Mouse (Mus musculus) hindbrain, embryonic 10.5 days (tissue): ENCODE data around the gene Slc47a2. TPM values are rescaled to one million over a fixed set of nuclear protein-coding genes. Genes with fewer than 3 reads are reported as not detected.

Experiments
- DNase-seq: peaks from one replicate; pipeline ENCODE4 v3.0.0-alpha.2; 2017; ENCODE audit warnings: low spot score
- H3K27ac ChIP-seq: fragments of 300-500 bp; sonication (generic); 2 replicates; pipeline ENCODE4 v1.5.1; 2016; ENCODE audit warnings: mild to moderate bottlenecking, moderate library complexity
- H3K27me3 ChIP-seq: fragments of 300-500 bp; sonication (generic); 2 replicates; pipeline ENCODE4 v1.6.1; 2016; ENCODE audit warnings: mild to moderate bottlenecking; ENCODE audit not compliant: poor library complexity, insufficient read depth, severe bottlenecking
- H3K36me3 ChIP-seq: fragments of 300-500 bp; sonication (generic); 2 replicates; pipeline ENCODE4 v1.6.1; 2016; ENCODE audit warnings: mild to moderate bottlenecking, moderate library complexity
- H3K4me1 ChIP-seq: fragments of 300-500 bp; sonication (generic); replicated peaks from 2 replicates; pipeline ENCODE4 v1.6.1; 2016; ENCODE audit warnings: mild to moderate bottlenecking
- H3K4me3 ChIP-seq: fragments of 300-500 bp; sonication (generic); 2 replicates; pipeline ENCODE4 v1.5.1; 2016; ENCODE audit warnings: mild to moderate bottlenecking, moderate library complexity
- H3K9me3 ChIP-seq: fragments of 300-500 bp; sonication (generic); 2 replicates; pipeline ENCODE4 v1.6.1; 2016; ENCODE audit warnings: mild to moderate bottlenecking, moderate library complexity
- WGBS: fragments of 180-500 bp; shearing (Covaris S2); methylation state at CpG from one replicate; pipeline ENCODE4 v1.1.7; 2016; 5-methylcytosine and 5-hydroxymethylcytosine counted together
- polyA plus RNA-seq: library from polyadenylated mRNA; unstranded; fragments of >200 nt; fragmentation: Nextera tagmentation; extraction: Ambion mirVana; gene quantifications from 2 replicates; pipeline ENCODE4 v1.2.1, GENCODE M21; 2016

Slc47a2 gene
- polyA plus RNA-seq, 1 experiment from 2014 or later = not detected

DNA sequence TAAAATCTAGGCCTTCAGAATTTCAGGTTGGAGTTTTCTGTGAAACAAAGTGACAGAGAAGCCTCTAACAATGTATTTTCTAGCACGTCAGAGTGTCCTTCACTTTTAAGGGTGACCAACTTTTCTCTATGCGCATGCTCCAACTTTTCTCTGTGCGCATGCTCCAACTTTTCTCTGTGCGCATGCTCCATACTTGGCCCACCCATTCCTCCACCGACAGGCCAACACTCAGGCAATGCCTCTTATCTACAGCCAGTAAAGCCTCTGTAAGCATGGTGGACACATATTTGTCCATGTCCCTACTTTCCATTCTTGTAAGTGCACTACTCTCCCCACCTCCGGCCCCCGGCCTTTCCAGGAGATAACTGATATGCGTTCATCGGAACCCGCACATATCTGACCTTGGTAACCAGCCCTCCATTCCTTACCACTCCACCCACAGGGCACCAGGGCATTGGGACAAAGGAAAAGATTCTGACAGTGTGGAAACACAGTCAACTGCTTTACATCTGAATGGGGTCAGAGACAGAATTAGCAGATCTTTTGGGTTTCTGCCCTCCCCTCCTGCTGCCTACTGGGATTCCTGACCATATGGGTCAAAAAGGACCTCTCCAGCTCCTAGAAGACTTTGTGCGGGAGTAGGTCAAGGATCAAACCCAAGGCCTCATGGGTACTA is 19.0 kb upstream of the Slc47a2 start:
- Histone ChIP-seq H3K27me3 (no peaks in the 10 kb centered on the region), H3K27ac (no peak overlapping the region), H3K4me1 (peaks cover 5% of the 10 kb centered on the region; the same call in 1 of the 2 replicates), H3K4me3 (no peak overlapping the region), H3K36me3 (no peaks in the 10 kb centered on the region), H3K9me3 (no peaks in the 10 kb centered on the region)
- 84% methylated on average over 11 of the region's 11 CpGs for WGBS
- DNase-seq = no peak

DNA sequence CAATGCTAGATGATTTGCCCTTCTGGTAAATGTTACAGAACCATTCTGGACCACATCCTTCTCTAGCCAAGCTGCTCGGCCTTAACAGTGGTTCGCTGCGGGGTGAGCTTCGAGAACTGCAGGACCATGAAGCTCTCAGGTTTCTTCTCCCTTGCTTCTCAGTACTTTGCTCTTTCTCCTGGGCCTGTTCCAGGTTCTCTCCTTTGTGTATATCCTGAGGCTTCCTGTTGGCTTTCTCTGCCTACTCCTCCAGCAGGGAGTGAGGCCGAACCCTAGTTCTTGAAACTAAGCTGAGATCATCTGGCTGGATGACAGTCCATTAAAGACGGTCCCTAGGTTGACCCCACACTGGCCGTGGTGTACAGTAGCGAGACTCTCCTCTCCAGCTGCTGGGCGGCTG is 13.9 kb upstream of the Slc47a2 start:
- Histone ChIP-seq H3K4me1 (peaks cover 4% of the 10 kb centered on the region; the same call in 1 of the 2 replicates), H3K27ac (no peak overlapping the region), H3K36me3 (no peaks in the 10 kb centered on the region), H3K9me3 (no peaks in the 10 kb centered on the region), H3K27me3 (no peaks in the 10 kb centered on the region), H3K4me3 (no peak overlapping the region)
- 90% methylated on average over 9 of the region's 9 CpGs for WGBS
- no peak for DNase-seq

DNA sequence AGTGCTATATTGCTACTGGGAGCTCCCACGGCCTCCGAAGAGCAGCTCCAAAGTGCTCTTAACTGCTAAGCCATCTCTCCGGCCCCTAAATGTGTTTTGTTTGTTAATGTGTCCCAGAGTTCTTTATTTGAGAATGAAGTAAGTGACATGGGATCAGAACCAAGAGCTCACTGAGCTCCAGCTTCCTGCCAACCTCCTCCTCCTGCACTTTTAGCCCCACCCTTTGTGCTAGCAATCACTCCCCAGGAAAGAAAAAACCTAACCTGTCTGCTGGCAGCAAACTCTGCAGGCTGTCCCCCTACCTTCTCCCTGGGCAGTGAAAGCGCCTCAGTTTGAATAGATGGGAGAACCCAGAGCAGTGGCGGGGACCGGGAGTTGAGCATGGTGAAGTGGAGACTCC is 13.5 kb upstream of the Slc47a2 start:
- no peaks in the 10 kb centered on the region for H3K9me3 ChIP-seq
- no peak overlapping the region for H3K27ac ChIP-seq
- 0 out of 2 replicates have a peak, but pooled peaks cover 3% of the 10 kb centered on the region for H3K4me1 ChIP-seq
- H3K27me3 ChIP-seq = no peaks in the 10 kb centered on the region
- H3K36me3 ChIP-seq = no peaks in the 10 kb centered on the region
- DNase-seq = no peak
- no peak overlapping the region for H3K4me3 ChIP-seq
- 74% methylated on average over 6 of the region's 6 CpGs for WGBS

DNA sequence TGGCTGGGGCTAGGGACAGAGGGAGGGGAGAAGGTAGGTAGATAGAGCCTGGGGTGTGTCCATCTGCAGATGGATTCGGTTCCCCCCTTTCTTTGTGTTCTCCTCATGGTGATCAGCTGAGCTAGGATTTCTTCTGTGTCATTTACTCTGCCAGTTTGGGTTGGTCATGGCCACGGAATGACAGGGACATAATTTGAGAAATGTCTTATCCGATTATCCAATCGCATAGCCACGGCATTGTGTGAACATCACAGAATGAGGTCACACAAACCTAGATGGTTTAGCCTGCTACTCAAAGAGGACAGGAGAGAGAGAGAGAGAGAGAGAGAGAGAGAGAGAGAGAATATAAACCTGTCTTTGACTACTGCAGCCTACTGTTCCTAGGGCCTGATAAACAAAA is 12.7 kb upstream of the Slc47a2 start:
- no peak overlapping the region for H3K4me3 ChIP-seq
- H3K36me3 ChIP-seq = no peaks in the 10 kb centered on the region
- 88% methylated on average over 5 of the region's 5 CpGs for whole genome bisulfite sequencing

DNA sequence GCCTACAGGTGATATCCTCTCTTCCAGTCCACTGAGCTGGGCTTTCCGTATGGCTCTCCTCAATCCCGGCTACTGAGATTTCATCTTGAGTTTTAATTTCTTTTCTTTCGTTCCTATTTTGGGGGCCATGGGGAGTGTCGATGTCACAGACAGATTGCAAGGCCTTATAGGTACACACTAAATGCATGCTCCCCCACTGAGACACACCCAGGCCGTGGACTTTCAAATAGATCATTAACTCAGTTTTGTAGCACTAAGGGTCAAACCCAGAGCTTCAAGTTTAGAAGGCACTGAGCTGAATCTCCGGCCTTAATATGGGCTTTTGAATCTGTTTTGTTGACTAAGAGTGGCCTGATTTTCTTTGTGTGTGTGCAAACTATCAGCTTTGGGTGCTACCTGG is 11.7 kb upstream of the Slc47a2 start:
- H3K27ac ChIP-seq = no peak overlapping the region
- no peaks in the 10 kb centered on the region for H3K9me3 ChIP-seq
- 82% methylated on average over 6 of the region's 6 CpGs for WGBS
- no peaks in the 10 kb centered on the region for H3K27me3 ChIP-seq
- H3K36me3 ChIP-seq = no peaks in the 10 kb centered on the region
- no peak overlapping the region for H3K4me3 ChIP-seq
- DNase-seq = no peak
- 0 out of 2 replicates have a peak, but pooled peaks cover 3% of the 10 kb centered on the region for H3K4me1 ChIP-seq

More for the DNA sequence above, 12.7 kb upstream of the Slc47a2 start:
- DNase-seq = no peak
- Histone ChIP-seq H3K27me3 (no peaks in the 10 kb centered on the region), H3K27ac (no peak overlapping the region), H3K9me3 (no peaks in the 10 kb centered on the region), H3K4me1 (0 out of 2 replicates have a peak, but pooled peaks cover 3% of the 10 kb centered on the region)

GRCm38 (mm10) chr11:61353038-61353437 is 10.4 kb upstream of the Slc47a2 start:
- no peaks in the 10 kb centered on the region for H3K36me3 ChIP-seq
- 0 out of 2 replicates have a peak, but pooled peaks cover 3% of the 10 kb centered on the region for H3K4me1 ChIP-seq
- WGBS = 88% methylated on average over 2 of the region's 2 CpGs
- no peak overlapping the region for H3K27ac ChIP-seq
- peaks cover 6% of the 10 kb centered on the region for H3K27me3 ChIP-seq
- DNase-seq = no peak
- H3K4me3 ChIP-seq = no peak overlapping the region
- no peaks in the 10 kb centered on the region for H3K9me3 ChIP-seq

DNA sequence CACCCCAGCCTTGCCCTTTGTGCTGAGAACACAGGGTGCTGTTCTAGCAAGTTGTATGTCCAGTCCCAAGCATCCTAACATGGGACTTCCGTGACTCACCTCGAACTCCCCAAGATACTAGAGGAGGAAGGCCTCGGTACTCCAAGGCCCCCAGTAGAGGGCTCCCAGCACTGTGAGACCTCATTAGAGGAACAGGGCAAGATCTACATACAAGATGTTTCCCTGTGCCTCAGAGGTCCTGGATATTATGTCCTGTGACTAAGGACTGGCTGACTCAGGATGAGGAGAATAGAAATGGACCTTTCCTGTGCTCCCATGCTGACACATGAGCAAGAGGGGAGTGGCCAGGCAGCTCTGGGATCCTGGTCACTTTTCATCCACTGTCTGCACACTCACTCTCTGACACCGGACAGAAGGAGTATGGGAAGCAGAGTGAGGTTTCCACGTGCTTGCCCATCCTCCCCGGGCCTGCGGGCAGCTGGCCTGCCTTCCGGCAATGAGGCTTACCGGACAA is 9.5 kb upstream of the Slc47a2 start:
- no peak overlapping the region for H3K4me3 ChIP-seq
- no peaks in the 10 kb centered on the region for H3K36me3 ChIP-seq
- H3K27me3 ChIP-seq = peaks cover 13% of the 10 kb centered on the region
- H3K4me1 ChIP-seq = 0 out of 2 replicates have a peak, but pooled peaks cover 3% of the 10 kb centered on the region
- no peaks in the 10 kb centered on the region for H3K9me3 ChIP-seq
- WGBS = 69% methylated on average over 9 of the region's 9 CpGs
- no peak for DNase-seq
- H3K27ac ChIP-seq = no peak overlapping the region

- peak; percentile 48 for DNase-seq
- no peaks in the 10 kb centered on the region for H3K9me3 ChIP-seq
- H3K4me3 ChIP-seq = no peak overlapping the region
- WGBS = 18% methylated on average over 8 of the region's 8 CpGs
- H3K36me3 ChIP-seq = no peaks in the 10 kb centered on the region
- H3K27me3 ChIP-seq = peaks cover 26% of the 10 kb centered on the region
- H3K27ac ChIP-seq = no peak overlapping the region
- peaks cover 3% of the 10 kb centered on the region; the same call in 1 of the 2 replicates for H3K4me1 ChIP-seq
Observed at GRCm38 (mm10) chr11:61349337-61349736, 6.7 kb upstream of the Slc47a2 start.

DNA sequence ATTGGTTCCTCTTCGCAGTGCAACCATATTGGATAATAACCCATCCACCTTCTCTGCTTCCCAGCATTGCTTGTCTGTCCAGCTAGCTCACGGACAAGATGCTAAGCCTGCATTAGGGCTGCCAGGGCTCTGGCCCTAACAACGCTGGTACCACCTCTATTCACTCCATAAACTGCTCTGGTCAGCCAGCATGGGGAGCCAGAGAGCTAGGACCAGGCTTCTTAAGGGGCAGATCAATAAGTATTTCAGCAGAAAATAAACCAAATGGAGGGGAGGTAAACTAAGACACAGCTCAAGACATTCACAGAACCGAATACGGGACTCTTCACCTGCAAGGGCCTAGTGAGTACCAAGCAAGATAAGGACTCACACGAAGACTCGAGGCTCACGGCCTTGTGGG is 3.5 kb upstream of the Slc47a2 start:
- H3K27ac ChIP-seq = no peak overlapping the region
- no peak for DNase-seq
- no peak overlapping the region for H3K4me3 ChIP-seq
- H3K36me3 ChIP-seq = no peaks in the 10 kb centered on the region
- no peaks in the 10 kb centered on the region for H3K9me3 ChIP-seq
- H3K4me1 ChIP-seq = peaks cover 15% of the 10 kb centered on the region
- 60% methylated on average over 8 of the region's 8 CpGs for WGBS
- H3K27me3 ChIP-seq = peaks cover 58% of the 10 kb centered on the region

- WGBS = 15% methylated on average over 10 of the region's 10 CpGs
- H3K27ac ChIP-seq = no peak overlapping the region
- peaks cover 15% of the 10 kb centered on the region for H3K4me1 ChIP-seq
- no peaks in the 10 kb centered on the region for H3K36me3 ChIP-seq
- H3K4me3 ChIP-seq = peak overlapping the region; percentile 50
- H3K9me3 ChIP-seq = no peaks in the 10 kb centered on the region
- peaks cover 60% of the 10 kb centered on the region for H3K27me3 ChIP-seq
- no peak for DNase-seq
Observed at GRCm38 (mm10) chr11:61341971-61342370, 689 bp downstream of the Slc47a2 start.

- no peak for DNase-seq
- Histone ChIP-seq H3K4me3 (no peak overlapping the region), H3K27me3 (peaks cover 59% of the 10 kb centered on the region), H3K36me3 (no peaks in the 10 kb centered on the region), H3K9me3 (no peaks in the 10 kb centered on the region), H3K27ac (no peak overlapping the region), H3K4me1 (peaks cover 15% of the 10 kb centered on the region)
- 88% methylated on average over 4 of the region's 4 CpGs for WGBS
Observed at GRCm38 (mm10) chr11:61341233-61341632, 1.4 kb downstream of the Slc47a2 start.

- Histone ChIP-seq H3K27me3 (peaks cover 51% of the 10 kb centered on the region), H3K4me3 (no peak overlapping the region), H3K36me3 (no peaks in the 10 kb centered on the region), H3K4me1 (peaks cover 15% of the 10 kb centered on the region), H3K27ac (no peak overlapping the region), H3K9me3 (0 out of 2 replicates have a peak, but pooled peaks cover 2% of the 10 kb centered on the region)
- DNase-seq = no peak
- 84% methylated on average over 4 of the region's 4 CpGs for WGBS
Observed at GRCm38 (mm10) chr11:61340374-61340773, 2.3 kb downstream of the Slc47a2 start.

DNA sequence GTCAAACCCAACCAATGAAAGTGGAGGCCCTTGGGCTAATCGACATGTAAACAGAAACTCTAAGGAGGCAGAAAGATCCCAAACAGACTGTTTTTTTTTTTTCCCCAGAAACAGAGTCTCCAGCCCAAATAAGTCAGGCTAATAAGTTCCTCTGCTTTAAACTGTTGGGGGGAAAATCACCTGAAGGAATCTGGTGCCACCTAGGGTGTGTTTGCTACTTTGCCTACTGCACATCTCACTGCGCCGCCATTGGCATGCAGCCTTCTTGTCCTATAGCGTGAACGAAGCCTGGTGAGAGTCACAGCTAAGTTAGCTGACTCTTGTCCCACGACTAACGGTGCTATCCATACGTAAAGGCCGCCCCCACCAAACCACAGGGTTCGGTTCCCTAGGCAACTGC is 5.1 kb downstream of the Slc47a2 start:
- H3K27ac ChIP-seq = no peak overlapping the region

More for the DNA sequence above, 5.1 kb downstream of the Slc47a2 start:
- Histone ChIP-seq H3K27me3 (peaks cover 30% of the 10 kb centered on the region), H3K4me1 (peaks cover 9% of the 10 kb centered on the region), H3K36me3 (no peaks in the 10 kb centered on the region), H3K9me3 (0 out of 2 replicates have a peak, but pooled peaks cover 3% of the 10 kb centered on the region), H3K4me3 (no peak overlapping the region)
- WGBS = 76% methylated on average over 10 of the region's 10 CpGs
- no peak for DNase-seq
